Mouse (Mus musculus) embryonic fibroblast, embryonic 13.5 days (primary cell): ENCODE measurements around the gene Tnrc6b.

Experiments
- CTCF ChIP-seq: IDR thresholded peaks from 2 replicates; pipeline ENCODE4 v1.5.1; 2011; ENCODE audit warnings: mild to moderate bottlenecking, control low read depth, low read length, moderate library complexity, borderline replicate concordance; ENCODE audit not compliant: insufficient read depth
- POLR2A ChIP-seq: IDR thresholded peaks from 2 replicates; pipeline ENCODE4 v1.6.1; 2011; ENCODE audit warnings: low read depth, mild to moderate bottlenecking, control low read depth, low read length, moderate library complexity

DNA sequence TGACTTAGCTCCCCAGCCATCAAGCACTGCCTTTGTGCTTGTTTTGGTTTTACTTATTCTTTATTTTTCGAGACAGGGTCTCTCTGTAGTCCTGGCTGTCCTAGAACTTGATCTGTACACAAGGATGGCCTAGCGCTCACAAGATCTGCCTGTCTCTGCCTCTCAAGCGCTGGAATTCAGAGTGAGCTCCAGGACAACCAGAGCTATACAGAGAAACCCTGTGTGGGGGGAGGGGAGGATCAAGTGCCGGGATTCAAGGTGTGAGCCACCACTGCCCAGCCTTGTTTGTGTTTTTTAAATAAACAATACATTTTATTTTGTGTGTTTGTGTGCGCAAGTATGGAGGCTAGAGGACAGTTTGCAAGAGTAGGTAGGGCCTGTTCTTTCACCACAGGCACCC is 141.0 kb downstream of the Tnrc6b start:
- TF ChIP-seq CTCF = no peak
- TF ChIP-seq POLR2A = no peak
